Mouse (Mus musculus): ENCODE measurements around the gene Gm10309.

The Gm10309 gene

DNA sequence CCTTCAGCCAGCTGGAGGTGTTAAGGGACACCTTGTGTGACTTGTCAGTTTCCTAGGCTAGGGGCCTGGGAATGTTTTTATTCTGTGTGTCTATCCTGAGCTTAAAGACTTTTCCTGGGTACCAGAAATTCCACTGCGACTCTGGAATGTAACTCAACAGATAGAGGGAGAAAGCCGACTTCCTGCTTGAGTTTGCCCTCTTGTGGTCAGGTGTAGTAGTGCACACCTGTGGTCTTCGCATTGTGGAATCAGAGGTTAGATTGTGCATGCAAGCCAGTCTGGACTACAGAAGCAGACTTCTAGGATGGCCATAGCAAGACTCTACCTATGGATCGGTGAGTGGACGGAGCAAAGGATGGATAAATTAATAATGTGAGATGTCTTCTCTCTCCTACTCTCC is 33.3 kb downstream of the Gm10309 start:
- DNase-seq (ENCODE audit: low spot score) = peak; percentile 46

DNA sequence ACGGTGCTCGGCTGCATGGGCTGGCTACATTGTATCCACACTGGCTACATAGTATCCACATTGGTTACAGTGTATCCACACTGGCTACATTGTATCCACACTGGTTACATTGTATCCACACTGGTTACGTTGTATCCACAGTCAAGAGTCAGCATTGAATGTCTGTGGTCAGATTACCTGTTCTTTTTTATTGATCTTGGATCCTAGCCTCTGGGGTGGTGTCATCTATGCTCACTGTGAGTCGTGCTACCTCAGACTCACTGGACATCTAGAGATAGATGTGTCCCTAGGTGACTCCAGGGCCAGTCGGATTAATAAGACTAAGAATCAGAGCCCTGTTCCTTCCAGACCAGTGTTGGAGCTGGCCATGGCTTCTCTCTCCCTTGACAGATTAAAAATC is 34.9 kb downstream of the Gm10309 start:
- no peak for DNase-seq (ENCODE audit: low spot score)

DNA sequence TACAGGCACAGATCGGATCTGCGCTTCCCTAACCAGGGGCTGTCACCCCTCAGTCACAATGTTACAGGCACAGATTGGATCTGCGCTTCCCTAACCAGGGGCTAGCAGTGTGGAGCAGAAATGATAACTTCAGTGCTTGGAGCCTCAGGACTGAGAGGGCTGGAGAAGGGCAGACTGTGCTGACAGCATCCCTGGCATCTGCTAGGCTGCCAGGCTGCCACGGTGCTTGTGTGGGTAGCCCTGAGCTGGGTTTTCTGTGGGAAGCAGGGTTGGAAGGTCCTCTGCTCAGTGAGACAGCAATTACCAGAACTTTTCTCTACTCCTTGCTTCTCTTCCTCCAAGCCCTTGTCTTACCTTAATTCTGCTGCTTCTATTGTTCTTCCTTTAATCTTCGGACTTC is 37.1 kb downstream of the Gm10309 start:
- no peak for DNase-seq (ENCODE audit: low spot score)

DNA sequence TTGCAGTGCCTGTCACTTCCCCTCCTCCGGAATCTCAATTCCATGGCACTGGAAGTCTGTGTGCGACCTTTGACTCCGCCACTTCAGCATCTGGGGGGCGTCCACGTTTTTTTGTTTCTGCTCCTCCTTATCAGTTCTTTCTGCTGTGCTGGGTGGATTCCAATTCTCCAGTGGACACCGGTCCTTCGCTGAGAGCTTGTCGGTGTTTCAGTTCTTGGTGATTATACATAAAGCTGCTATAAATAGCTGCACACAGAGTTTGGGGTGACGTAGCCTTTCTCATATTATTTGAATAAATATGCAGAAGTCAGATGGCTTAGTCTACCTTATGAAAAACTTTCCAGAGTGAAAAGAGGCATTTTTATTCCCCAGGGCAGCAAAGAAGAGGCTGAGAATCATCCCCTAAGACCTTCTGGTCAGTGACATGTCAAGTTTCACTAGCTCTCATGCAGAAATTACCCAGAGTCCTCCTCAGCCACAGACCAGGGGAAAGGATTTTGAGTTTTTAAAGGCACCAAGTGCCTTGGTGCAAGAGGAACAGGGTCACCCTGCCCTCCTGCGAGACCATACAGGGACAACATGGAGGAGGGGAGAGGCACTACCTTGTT is 37.6 kb downstream of the Gm10309 start:
- DNase-seq (ENCODE audit: low spot score) = no peak

DNA sequence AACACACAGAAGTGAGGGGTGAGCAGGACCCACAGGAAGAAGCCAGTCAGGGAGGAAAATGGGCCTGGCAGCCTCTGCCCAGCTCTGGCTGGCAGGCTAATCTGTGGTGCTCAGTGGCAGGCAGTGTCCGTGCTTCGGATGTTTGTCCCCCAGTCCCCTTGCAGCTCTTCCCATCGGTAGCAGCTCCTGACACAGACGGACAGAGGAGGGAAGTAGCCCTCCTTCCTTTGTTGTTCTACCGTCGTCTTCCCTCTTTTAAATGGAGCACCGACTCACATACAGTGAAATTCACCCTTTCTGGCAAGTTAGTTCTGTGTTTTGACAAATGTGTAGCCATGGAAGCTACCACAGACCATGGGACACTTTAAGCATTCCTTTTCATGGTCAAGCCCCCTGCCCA is 38.2 kb downstream of the Gm10309 start:
- no peak for DNase-seq (ENCODE audit: low spot score)

GRCm38 (mm10) chr17:86466412-86466811 is 38.6 kb downstream of the Gm10309 start:
- no peak for DNase-seq (ENCODE audit: low spot score)

DNA sequence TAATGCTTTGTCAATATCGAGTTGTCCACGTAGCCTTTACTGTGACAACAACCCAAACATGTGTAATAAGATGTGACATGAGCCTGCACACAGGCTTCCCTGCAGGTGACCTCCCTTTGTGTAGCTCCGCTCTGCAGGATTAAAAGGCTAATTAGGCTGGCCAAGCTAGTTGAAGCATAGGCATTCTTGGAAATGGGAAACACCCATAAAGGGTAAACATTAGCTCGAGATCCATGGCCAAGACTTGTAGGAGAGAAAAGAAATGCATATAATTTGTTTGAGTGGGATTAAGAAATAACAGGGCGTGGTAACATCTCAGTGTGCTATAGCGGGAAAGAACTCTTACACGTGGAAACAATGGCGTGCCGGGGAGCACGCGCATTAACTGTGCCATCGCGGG is 39.2 kb downstream of the Gm10309 start:
- DNase-seq (ENCODE audit: low spot score) = no peak

GRCm38 (mm10) chr17:86464689-86465363 is 40.2 kb downstream of the Gm10309 start:
- no peak for DNase-seq (ENCODE audit: low spot score)

DNA sequence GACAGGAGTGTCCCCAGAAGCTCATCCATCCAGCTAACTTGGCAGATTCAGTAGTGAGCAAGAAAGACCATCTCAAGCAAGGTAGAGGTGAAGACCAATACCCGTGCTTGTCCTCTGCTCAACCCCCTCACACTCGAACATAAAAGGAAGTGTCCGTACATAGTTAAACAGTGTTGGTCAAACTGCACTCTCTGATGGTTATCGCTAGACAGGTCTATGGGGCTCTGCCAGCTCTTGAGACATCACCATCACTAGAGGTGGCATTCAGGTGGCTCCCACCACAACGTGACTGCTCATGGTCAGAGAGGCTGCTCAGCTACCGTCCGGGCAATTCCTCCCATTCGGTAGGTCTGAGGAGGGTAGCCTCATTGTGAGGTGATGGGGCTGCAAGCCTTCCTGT is 40.8 kb downstream of the Gm10309 start:
- no peak for DNase-seq (ENCODE audit: low spot score)

GRCm38 (mm10) chr17:86463369-86463768 is 41.7 kb downstream of the Gm10309 start:
- no peak for DNase-seq (ENCODE audit: low spot score)

DNA sequence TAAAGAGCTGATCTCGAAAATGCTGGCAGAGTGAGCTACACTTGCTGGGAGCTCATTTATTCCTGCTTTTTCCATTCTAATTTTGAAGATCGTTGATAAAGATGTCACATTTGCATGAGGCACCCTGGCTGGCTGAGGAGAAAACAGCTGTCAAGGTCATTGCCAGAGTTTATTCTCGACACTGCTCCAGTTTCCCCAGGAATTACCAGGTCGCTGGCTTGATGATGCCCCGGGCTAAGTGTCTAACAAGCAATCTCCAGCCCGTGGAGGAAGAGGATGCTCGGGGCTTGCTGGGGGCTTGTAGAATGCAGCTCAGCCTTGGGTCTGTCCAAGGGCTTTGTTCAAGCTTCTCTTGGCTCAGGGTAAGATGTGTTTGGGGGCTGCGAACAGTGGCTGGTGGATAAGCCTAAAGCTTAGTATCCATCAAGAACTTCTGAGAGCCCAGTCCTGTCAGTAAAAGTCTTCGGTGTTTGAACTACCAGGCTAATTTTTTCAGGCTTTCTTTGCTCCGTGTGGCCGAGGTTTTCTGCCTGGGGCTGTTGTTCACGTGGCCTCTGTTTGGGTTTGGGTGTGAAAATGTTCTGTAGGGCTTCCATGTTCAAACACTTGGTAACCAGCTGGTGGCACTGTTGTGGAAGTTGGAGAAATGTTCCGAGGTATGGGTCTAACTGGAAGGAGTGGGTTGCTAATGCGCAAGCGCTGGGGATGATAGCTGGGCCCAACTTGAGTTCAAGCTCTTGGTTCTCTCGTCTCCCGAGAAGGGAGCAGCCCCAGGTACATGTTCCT is 44.2 kb downstream of the Gm10309 start:
- DNase-seq (ENCODE audit: low spot score) = no peak

DNA sequence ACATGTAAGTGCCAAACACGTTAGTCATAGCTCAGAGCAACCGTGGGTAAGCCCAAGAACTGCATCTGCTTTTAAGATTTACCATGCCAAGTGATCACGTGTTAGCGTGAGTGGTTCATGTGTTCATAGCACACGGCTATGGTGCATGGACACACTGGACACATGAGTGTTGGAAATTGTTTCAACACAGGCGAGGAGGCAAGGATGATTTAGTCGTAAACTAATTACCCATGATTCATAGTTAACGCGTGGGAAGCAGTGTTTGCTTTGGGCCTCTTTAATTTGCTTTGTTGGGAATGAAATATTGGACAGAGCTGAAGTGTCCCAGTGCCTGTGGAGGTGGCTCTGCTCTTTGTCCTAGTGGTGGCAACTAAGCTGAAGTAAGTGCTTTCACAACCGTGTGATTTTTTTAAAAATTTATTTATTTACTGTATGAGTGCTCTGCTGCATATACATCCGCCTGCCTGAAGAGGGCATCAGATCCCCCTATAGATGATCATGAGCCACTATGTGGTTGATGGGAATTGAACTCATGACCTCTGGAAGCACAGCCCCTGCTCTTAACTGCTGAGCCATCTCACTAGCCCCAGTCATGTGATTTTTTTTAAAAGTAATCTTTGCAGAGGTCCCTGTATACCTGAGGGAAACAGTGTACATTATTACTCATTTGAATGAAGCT is 46.6 kb downstream of the Gm10309 start:
- no peak for DNase-seq (ENCODE audit: low spot score)

DNA sequence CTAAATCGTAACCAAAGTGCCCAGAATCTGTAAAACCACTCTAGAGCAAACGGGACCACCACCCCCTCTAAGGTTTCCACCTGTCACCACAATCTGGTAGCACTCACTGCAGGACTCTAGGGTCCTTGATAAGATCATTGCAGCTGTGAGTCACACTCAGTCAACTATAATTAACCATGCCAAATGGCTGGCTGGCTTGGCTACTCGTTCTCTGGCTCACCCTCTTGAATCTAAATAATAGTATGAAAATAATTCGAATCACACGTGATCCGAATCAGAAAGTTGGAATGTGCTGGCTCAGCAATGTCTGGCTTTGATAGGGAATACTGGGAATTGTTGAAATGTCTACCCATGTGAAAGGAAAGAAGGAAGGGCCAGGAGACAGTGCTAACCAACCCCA is 48.5 kb downstream of the Gm10309 start:
- DNase-seq (ENCODE audit: low spot score) = no peak

DNA sequence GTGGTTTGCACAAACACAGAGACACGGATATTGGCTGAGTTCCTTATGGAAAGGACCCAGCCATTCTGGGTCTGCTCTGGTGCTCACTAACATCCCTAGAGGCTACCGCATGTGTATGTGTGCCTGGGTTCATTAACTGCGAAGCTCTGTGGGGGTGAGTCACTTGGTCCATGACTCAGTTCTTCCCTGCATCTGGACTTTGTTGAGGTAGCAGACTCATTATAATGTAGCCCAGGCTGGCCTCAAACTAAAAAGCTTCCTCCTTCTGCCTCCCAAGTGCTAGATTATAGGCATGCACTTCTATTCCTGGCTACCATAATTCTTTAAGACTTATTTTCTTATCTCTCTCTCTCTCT is 50.7 kb downstream of the Gm10309 start:
- no peak for DNase-seq (ENCODE audit: low spot score)

DNA sequence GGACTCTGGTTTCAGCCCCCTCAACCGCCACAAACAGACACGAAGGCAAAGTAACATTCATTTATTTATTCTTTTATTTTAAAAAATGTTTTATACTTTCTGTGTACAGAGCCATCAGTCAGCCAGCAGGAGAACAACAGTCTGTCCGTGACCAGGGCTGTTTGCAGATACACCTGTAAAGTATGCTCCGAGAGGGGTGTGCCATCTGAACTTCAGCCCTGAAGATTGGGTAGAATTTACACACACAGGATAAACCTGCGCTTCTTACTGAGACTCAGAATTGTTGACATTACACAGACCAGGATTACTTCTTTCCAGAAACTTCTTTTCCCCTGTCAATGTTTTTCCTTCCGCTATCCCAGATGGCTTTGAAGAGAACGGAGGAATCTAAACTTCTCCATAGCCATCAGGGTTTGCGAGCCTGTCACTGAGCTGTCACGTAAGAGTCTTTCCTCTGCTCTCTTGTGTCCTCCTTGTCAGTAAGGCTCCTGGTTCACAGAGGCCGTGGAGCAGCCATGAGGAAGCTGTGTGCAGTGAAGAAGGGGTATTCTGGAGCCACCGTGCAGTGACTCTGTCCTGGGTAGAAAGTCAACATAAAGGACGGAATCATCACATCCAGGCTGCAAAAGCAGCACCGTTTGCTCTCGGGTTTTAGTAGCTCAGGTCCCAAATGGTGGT is 51.2 kb downstream of the Gm10309 start:
- DNase-seq (ENCODE audit: low spot score) = no peak

GRCm38 (mm10) chr17:86452934-86453333 is 52.1 kb downstream of the Gm10309 start:
- DNase-seq (ENCODE audit: low spot score) = no peak

Data from T-cell, adult 2 months (primary cell).